Mouse (Mus musculus) thymus, postnatal 0 days (tissue): ENCODE results near the gene Tef. TPM values are rescaled to one million over a fixed set of nuclear protein-coding genes. Genes with fewer than 3 reads are reported as not detected.

Experiments
- DNase-seq: peaks from one replicate; pipeline ENCODE4 v3.0.0-alpha.2; 2015; ENCODE audit warnings: low spot score
- polyA plus RNA-seq: library from polyadenylated mRNA; unstranded; fragments of >200 nt; fragmentation: Nextera tagmentation; extraction: Ambion mirVana; gene quantifications from 2 replicates; pipeline ENCODE4 v1.2.1, GENCODE M21; 2015

The Tef gene
- polyA plus RNA-seq, 1 experiment from 2014 or later = 14.8 TPM

DNA sequence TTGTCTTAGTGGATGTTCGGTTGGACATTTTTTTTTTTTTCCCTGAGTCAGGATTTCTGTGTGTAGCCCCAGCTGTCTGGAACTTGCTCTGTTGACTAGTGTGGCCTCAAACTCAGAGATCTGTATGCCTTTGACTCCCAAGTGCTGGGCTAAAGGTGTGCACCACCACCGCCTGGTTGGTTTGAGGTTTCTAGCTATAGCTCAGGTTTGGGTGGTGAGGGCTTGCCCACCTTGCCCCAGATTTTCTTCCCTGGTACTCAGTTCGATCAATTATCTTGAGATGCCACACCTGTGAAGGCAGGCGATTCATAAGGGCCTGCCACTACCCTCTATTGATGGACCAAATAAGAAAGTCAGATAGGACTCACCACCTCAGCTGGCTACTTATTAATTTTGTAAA is 44.9 kb downstream of the Tef start:
- no peak for DNase-seq

- DNase-seq = no peak
Measured at GRCm38 (mm10) chr15:81847861-81848260, 45.6 kb downstream of the Tef start.

DNA sequence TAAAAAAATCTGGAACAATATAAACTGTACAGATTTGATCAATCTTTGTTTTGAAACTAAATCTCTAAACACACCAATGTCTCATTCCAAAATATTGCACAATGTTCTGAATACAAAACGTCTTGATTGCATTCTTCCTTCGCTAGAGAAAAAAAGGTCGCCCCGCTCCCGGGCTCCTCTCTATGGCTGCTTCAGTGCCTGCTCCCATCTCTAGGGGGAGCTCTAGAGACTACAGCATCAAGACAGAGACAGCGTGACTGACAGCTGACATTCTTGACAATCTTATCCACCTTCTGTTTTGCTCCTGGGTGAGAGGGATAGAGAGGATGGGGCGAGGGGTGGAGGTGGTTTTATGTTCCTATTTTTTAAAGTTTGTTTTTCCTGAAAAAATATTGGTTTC is 46.1 kb downstream of the Tef start:
- DNase-seq = peak; percentile 76

- no peak for DNase-seq
Measured at GRCm38 (mm10) chr15:81849104-81849503, 46.9 kb downstream of the Tef start.

DNA sequence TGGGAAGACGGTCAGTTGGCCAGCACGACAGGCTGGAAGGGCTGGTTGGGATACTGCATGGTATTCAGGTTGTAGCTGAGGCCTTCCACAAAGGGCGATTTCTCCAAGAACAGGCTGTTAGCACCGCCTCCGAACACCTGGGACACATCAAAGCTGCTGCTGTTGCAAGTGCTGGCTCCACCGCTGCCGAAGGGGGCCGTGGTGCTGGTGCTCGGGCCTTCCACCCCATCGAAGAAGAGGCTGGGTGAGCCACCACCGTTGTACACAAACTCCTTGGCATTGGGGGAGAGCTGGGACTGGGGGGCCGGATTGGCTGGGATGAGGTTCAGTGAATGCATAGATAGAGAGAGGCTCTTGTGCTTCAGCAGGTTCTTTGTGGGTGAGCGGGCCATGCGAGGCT is 48.5 kb downstream of the Tef start:
- peak; percentile 61 for DNase-seq

GRCm38 (mm10) chr15:81851375-81851774 is 49.2 kb downstream of the Tef start:
- peak; percentile 54 for DNase-seq

DNA sequence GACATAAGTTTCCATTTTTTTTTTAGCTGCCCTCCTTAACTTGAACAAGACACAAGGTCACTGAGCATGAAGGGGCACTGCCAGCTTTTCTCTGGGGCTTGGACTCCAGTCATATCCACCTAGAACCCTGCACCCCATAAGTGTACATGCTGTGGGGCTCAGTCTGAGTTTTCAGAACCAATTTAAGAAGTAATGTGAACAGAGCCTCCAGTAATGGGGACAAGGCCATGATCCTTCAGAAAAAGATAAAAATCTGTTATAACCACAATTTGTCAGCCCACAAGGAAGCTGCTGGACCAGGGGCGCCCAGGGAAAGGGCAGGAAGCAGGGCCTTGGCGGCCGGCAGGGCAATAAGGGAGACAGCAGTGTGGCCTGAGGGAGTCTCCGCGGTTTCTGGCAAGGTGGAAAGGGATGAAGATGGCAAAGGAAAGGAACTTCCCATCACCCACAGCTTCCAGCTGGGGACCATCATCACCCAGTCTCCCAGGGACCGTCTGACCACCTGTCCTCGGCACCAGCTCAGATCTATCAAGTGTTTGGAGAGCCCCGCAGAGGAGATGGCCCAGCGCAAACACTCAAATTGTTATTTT is 50.3 kb downstream of the Tef start:
- no peak for DNase-seq

GRCm38 (mm10) chr15:81853081-81853480 is 50.9 kb downstream of the Tef start:
- DNase-seq = no peak

DNA sequence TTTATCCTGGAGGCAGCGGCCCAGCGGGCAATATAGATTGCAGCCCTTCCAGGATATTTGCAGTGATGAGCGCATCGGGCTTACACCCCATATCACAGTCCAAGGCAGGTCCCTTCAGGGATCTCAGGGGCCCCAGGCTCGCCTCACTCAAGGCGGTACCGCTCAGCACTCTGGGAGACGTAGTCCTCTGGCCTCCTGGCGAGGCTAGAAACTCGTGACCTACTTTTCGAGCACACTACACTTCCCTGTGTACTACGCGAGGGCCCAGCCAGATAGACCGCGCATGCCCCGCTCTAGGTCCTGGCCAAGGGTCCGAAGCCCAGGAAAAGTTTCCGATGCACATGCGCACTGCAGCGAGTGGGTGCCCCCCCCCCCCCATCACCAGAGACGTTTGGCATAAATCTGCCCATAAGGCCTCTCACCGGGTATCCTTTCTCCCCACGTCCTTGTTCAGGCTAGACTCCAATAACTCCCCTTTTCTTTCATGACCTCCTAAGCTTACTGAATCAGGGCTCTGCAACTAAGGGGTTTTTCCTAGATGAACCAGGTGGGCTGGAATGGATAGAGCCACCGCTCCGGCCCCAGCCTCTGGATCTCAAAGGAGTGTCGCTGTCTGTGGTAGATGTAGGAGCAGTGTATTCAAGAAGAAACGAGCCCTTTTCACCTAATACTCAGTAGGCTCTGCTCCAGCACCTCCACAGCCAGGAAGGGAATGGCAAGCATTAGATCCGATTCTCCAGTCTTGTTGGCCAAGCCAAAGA is 54.0 kb downstream of the Tef start:
- peak; percentile 87 for DNase-seq

DNA sequence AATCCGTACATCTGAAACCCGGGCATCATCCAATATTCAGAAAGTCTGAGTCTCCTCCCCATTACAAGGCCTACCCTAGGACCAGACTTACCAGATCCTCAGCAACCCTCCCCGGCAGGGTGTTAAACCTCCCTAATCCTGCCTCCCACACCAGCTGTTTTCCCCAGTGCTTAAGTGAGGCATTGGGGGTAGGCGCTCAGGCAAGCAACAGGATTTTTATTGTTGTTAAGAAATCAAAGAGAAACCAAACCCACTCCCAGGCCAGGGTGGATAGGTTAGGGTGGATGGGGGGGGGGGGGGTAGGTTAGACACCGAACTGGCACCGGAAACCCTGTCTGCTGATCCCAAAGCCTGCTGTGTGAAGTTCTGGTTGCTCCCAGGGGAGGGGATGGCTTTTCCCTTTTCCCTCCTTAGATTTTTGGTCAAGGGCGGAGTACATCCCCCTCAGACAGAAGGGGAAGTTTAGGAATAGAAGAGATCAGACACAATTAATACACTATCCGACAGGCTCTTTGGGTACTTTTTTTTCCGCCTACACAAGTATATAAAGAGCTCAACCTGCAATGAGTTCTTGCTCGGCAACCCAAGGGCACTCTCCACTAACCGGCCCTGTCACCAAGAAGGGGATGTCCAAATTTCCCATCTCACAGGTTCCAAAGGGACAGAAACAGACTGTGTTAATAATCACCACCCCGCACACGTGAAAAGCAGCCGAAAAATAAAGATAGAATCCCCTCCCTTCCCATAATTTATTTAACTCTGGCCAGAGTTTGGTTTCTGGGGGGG is 54.9 kb downstream of the Tef start:
- DNase-seq = peak; percentile 37

- DNase-seq = peak; percentile 60
Measured at GRCm38 (mm10) chr15:81857724-81858116, 55.5 kb downstream of the Tef start.

DNA sequence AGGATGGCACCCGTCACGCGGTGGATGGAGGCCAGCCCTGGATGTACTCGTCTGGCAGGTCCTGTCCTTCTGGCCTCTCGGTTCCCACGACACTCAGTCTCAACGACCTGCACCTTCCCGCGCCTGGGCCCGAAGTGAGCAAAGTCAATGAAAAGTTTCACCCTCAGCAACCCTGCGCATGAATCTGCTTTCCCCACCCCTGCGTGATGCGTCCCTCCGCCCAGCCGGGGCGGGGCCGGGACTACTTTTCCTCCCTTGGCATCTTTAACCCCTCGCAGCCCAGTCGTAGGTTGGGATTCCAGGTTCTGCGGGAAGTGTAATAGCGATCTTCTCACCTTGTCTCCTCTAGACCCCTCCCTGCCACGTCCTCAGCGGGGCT is 55.9 kb downstream of the Tef start:
- DNase-seq = peak; percentile 92

DNA sequence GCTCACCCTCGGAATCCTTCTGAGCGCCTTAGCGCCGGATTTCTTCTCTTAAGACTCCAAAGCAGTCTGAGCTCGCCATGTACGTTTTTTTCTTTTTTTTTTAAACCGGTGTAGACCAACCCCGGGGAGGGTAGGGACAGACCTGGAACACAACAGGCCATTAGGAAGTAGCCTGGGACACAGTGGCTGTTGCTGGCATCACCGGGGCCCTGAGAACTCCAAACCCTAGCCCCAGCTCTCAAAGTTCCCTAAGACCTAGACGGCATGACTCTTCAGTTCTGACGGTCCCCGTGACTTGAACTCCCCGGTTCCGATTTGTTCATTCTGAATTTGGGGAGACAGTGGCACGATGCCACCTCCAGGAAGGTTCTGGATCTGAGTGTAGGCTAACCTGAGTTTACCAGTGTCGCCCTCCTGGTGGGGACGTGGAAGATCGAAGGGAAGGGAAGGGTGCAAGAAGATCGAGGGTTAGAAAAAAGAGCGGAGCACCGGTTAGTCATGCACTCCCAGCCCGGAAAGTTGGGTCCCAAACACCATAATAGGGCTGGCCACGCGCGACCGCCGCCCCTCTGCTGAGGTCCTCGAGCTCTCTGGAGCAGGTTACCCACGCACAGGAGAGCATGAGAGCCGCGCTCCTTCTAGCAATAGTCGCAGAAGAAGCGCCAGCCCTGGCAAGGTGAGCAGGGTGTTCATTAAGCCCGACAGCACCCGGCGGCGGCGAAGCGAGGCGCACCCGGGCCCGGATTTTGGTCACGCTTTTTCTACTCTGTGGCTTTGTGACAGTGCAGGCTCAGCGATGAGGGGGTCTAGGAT is 56.5 kb downstream of the Tef start, which contains the start of gene Tob2:
Gene Tob2 (minus strand): TSS at position 280 of the 813 bp plus-strand sequence.
- DNase-seq = peak; percentile 75

- DNase-seq = peak; percentile 92
Measured at GRCm38 (mm10) chr15:81859330-81860255, 57.4 kb downstream of the Tef start.

GRCm38 (mm10) chr15:81860471-81861135 is 58.4 kb downstream of the Tef start:
- peak; percentile 26 for DNase-seq

GRCm38 (mm10) chr15:81864238-81864637 is 62.0 kb downstream of the Tef start:
- DNase-seq = no peak

- no peak for DNase-seq
Measured at GRCm38 (mm10) chr15:81869985-81870384, 67.8 kb downstream of the Tef start.

- peak; percentile 96 for DNase-seq
Measured at GRCm38 (mm10) chr15:81871604-81872261, 69.5 kb downstream of the Tef start, which contains the start of gene Phf5a. TSS of gene Phf5a (minus strand) at chr15:81871911.
